Mouse (Mus musculus): ENCODE results near the gene Olfr1241.

The Olfr1241 gene

GRCm38 (mm10) chr2:89487026-89487425 lies at the start of gene Olfr1241:
Gene Olfr1241, minus strand, starts transcription at chr2:89487126.
- no peak for DNase-seq (ENCODE audit: low spot score)

GRCm38 (mm10) chr2:89531387-89531786 lies 44.5 kb upstream of the Olfr1241 start, which contains the start of gene Olfr1243:
Gene Olfr1243, minus strand, starts transcription at chr2:89531487.
- no peak for DNase-seq (ENCODE audit: low spot score)

- no peak for DNase-seq (ENCODE audit: low spot score)
These were observed 11.3 kb upstream of the Olfr1241 start, which contains the start of gene Olfr1242 for GRCm38 (mm10) chr2:89498235-89498634. Gene Olfr1242, minus strand, starts transcription at chr2:89498335.

- DNase-seq (ENCODE audit: low spot score), result no peak
These were observed 44.0 kb downstream of the Olfr1241 start, which contains the start of gene Olfr1240 for GRCm38 (mm10) chr2:89442900-89443299. Gene Olfr1240, minus strand, starts transcription at chr2:89443000.

All from T-cell, adult 2 months (primary cell).